Mouse (Mus musculus) splenic B cell, adult 2 months (primary cell): ENCODE data around the gene Cldn10.

Experiments
- DNase-seq: peaks from one replicate; pipeline ENCODE4 v3.0.0-alpha.2; 2011; ENCODE audit warnings: low read depth, low spot score
- H3K27me3 ChIP-seq: 2 replicates; pipeline ENCODE4 v1.6.1; 2012; ENCODE audit warnings: mild to moderate bottlenecking, low read length, moderate library complexity, mixed read lengths; ENCODE audit not compliant: control insufficient read depth, poor library complexity, insufficient read depth, severe bottlenecking
- H3K36me3 ChIP-seq: 2 replicates; pipeline ENCODE4 v1.6.1; 2012; ENCODE audit warnings: mild to moderate bottlenecking, low read length, moderate library complexity, mixed read lengths; ENCODE audit not compliant: control insufficient read depth, poor library complexity, insufficient read depth, severe bottlenecking

The Cldn10 gene

GRCm38 (mm10) chr14:118768354-118768713 lies 19.4 kb upstream of the Cldn10 start:
- Histone ChIP-seq H3K27me3 (no peaks in the 10 kb centered on the region), H3K36me3 (no peaks in the 10 kb centered on the region)
- no peak for DNase-seq

GRCm38 (mm10) chr14:118773668-118774067 lies 14.0 kb upstream of the Cldn10 start:
- no peaks in the 10 kb centered on the region for H3K36me3 ChIP-seq
- DNase-seq = no peak
- no peaks in the 10 kb centered on the region for H3K27me3 ChIP-seq

DNA sequence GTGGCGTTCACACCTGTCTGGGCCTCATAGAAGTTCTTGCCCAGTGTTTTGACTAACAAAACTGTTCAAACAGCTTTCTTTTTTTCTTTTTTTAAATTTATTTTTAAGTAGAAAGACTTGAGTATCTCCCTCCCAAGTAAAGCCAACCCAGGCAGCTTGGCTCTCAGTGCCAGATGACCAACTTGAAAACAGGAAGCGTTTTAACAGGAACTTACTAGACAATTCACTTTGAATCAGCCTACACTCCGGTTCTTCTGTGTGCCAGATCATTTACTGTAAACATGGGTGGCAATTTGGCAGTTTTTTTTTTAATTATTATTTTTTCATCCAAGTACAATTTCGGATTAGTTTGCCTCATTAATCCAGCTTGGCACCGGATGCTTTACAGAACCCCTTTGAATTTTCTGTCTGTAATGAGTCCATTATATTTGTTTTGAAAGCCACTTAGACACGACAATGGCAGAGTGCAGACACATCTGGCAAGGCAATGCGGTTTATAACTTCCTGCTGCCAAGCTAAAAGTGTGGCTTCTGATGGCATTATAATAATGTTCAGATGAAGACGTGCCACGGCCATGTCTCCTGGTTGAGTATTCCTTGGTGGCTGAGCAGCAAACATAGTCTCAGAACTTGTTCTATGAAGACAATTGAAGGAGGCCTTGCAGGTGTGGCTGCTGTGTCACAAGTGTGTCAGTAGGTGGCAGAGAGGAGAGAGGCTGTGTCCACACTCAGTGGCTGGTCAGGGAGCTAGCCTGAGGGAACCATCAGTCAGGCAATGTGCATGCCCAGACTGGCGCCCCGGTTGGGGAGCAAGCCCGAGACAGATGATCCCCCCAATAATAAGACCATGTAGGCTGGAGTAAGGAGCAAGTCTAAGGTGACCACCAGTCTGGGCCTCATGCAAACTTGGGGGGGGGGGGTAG lies 12.9 kb upstream of the Cldn10 start:
- H3K36me3 ChIP-seq = no peaks in the 10 kb centered on the region
- no peaks in the 10 kb centered on the region for H3K27me3 ChIP-seq
- peak; percentile 27 for DNase-seq

- no peaks in the 10 kb centered on the region for H3K36me3 ChIP-seq
- no peaks in the 10 kb centered on the region for H3K27me3 ChIP-seq
- DNase-seq = no peak
These were observed 12.2 kb upstream of the Cldn10 start for GRCm38 (mm10) chr14:118775554-118775953.

- Histone ChIP-seq H3K36me3 (no peaks in the 10 kb centered on the region), H3K27me3 (no peaks in the 10 kb centered on the region)
- DNase-seq = no peak
These were observed 11.3 kb upstream of the Cldn10 start for GRCm38 (mm10) chr14:118776372-118776771.

DNA sequence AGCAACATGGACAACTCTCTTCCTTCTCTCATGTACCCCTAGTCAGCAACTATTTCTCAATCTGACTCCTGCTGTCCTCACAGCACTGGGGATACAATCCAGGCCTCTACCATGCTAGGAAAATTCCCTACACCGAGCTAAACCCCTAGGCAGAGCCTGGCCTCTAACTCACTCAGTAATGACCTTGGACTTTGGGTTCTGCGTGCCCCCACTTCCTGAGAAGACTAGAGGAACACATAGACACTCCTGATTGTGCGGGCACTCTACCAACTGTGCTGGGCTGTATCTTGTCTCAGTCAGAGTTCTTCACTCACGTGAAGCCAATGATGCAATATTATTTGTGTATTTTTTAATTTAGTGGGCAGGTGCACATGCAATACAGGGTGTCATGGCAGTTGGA lies 10.2 kb upstream of the Cldn10 start:
- DNase-seq = no peak
- Histone ChIP-seq H3K36me3 (no peaks in the 10 kb centered on the region), H3K27me3 (no peaks in the 10 kb centered on the region)

DNA sequence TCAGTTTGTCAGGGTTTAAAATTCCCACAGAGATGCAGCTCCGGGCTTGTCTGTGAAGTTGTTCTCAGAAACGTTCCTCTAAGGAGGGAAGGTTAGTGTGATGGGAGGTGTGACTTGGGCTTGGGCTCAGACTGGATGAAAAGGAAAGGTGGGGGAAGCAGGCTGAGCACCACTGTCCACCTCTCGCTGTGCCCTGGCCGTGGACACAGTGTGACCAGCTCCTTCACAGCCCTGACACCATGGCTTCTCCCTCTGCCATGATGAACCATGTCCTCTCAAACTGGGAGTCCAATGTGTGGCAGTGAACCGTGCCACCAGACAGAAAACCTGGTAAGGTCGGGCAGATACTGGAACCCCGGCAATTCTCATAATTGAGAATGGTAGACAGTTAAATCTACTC lies 6.1 kb upstream of the Cldn10 start:
- Histone ChIP-seq H3K36me3 (no peaks in the 10 kb centered on the region), H3K27me3 (no peaks in the 10 kb centered on the region)
- no peak for DNase-seq

- peak; percentile 31 for DNase-seq
These were observed 5.5 kb upstream of the Cldn10 start for GRCm38 (mm10) chr14:118782241-118782640.

GRCm38 (mm10) chr14:118783326-118783935 lies 4.3 kb upstream of the Cldn10 start:
- Histone ChIP-seq H3K36me3 (no peaks in the 10 kb centered on the region), H3K27me3 (no peaks in the 10 kb centered on the region)
- no peak for DNase-seq

More at GRCm38 (mm10) chr14:118782241-118782640, 5.5 kb upstream of the Cldn10 start:
- Histone ChIP-seq H3K36me3 (no peaks in the 10 kb centered on the region), H3K27me3 (no peaks in the 10 kb centered on the region)

DNA sequence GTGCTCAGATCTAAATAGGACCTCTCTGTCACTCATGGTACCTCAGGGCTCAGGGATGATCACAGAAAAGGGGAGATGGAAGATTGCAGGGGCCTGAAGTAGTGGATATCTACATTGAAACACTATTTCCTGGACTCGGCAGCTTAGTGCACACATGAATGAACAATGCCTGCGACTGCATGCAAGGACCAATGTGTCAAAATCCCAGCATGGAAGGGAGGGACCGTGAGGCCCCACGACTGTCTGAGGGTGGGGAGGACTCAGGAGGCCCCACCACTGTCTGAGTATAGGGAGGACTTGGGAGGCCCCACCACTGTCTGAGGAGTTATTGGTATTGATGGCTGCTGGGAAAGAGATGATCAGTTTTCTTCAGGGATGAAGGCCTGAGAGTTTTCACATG lies 2.5 kb downstream of the Cldn10 start:
- no peaks in the 10 kb centered on the region for H3K27me3 ChIP-seq
- DNase-seq = no peak
- no peaks in the 10 kb centered on the region for H3K36me3 ChIP-seq

- Histone ChIP-seq H3K36me3 (no peaks in the 10 kb centered on the region), H3K27me3 (no peaks in the 10 kb centered on the region)
- no peak for DNase-seq
These were observed 5.2 kb downstream of the Cldn10 start for GRCm38 (mm10) chr14:118792957-118793356.

DNA sequence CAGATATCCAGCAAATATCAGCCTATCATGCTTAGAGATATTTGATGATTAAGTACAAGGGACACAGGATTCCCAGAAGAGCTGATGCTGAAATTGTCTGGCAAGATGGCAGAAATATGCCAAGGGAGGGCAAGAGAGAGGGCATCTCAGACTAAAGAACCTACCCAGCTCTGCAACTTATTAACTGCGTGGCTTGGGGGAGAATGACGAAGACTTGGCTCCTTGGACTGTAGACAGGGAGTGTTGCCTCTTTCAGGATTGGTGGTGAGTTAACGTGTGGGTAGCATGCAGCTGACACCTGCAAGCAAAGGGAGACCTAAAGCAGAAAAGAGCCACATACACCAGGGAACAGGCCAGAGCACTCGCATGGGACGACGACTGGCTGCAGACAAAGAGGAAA lies 5.7 kb downstream of the Cldn10 start:
- DNase-seq = no peak
- no peaks in the 10 kb centered on the region for H3K27me3 ChIP-seq
- no peaks in the 10 kb centered on the region for H3K36me3 ChIP-seq

DNA sequence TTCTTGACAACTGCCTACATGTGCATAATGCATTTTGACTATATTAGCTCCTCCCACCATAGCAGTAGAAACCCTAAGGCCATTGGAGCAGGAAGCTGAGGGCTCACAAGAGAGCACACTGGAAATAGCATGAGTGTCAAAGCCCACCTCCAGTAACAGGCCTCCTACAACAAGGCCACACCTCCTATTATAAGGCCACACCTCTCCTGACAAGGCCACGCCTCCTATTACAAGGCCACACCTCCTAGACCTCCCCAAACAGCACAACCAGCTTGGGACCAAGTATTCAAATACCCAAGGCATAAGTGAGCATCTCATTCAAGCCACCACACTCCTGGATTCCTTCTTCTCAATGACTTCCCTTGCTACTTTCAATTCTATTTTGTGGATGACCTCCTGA lies 6.5 kb downstream of the Cldn10 start:
- H3K27me3 ChIP-seq = no peaks in the 10 kb centered on the region

DNA sequence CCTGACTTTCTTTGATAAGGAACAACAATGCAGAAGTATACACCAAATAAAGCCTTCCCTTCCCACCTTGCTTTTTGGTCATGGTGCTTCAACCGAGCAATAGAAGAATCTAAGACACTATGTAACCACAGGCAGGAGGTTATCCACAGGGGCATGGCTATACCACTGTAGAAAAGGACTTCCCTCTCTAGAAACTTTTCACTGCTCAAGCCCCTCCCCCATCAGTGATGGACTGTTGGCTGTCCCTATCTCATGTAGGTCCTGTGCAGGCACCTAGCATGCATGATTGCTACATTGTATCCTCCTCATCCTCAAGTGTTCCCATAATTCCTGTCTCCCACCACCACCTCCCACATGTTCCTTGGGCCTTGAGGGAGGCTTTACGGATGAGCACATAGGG lies 7.2 kb downstream of the Cldn10 start:
- no peaks in the 10 kb centered on the region for H3K27me3 ChIP-seq
- H3K36me3 ChIP-seq = no peaks in the 10 kb centered on the region
- peak; percentile 16 for DNase-seq

More for the DNA sequence above, 6.5 kb downstream of the Cldn10 start:
- H3K36me3 ChIP-seq = no peaks in the 10 kb centered on the region
- peak; percentile 24 for DNase-seq

DNA sequence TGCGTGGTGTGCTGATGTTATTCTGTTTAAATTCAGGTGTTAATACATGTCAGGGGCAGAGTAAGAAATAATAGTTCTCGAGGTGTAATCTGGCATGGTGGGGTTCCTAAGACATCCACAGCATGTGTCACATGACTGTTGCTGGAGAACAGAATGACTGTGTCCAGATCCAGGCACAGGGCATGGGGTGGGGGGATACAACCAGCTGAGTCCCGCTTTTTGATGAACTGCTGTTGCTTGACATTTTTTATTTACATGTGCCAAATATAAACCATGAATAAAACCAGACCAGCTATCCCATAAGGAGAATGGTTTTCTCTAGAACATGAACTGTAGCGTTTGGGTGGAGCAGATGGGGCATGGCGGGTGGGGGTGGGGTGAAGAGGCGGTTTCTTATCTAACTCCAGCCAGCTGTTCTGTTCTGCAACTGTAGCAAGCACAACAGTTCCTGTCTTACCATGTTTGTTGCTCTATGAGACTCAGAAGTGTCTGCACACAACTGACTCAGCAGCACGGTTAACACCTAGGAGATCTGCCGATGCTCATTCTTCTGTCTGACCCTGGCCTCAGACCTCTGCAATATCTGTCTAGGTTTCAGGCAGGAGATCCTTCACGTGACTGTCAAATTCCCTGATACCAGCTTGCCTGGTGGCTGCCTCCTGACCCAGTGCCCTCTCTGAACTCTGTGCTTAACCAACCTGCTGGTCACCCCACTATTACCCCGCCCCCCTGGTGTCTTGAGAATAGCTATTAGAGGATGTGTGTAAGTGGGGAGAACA lies 8.4 kb downstream of the Cldn10 start:
- DNase-seq = peak; percentile 20
- Histone ChIP-seq H3K36me3 (no peaks in the 10 kb centered on the region), H3K27me3 (no peaks in the 10 kb centered on the region)
